Mouse (Mus musculus): ENCODE results near the gene Herc1.

Herc1 gene

GRCm38 (mm10) chr9:66542785-66543184 is 192.5 kb downstream of the Herc1 start:
- DNase-seq = no peak

Measured in cerebellum, postnatal 36 days (tissue).